In the genomic region with DNA sequence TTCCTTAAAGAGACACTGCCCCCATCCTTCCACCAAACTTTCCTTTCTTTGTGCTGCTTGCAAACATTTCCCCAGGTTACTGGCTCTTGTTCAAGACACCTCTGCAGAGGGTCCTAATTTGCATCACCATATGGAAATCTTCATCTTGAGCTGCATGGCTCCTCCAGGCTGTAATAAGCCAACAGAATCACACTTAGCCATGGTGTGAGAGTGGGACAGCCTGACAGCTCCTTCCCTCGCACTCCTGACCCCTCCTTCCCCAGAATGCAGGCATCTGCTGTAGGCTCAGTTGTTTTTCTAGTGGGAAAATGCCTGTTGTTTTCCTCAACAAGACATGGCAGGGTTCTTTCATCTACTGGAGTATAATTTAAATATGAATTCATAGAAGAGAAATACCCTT, we compare ENCODE assay signal across 27 mouse cellular contexts. TPM values are rescaled to one million over a fixed set of nuclear protein-coding genes. Genes with fewer than 3 reads are reported as not detected.
DNase-seq lines count a peak whose midpoint lies in the region; ATAC-seq and TF ChIP-seq lines count a peak whose summit lies in the region.
"Had no signal": no experiment of that assay in that cellular context is flagged by ENCODE, and none has a peak within 500 bp of the region (broad histone marks: within the 10 kb centered on the region; RNA-seq: fewer than 3 reads in every experiment).

No protein-coding gene starts in this region.

- peak; percentile 78 for ATAC-seq in forebrain, embryonic 13.5 days
- ATAC-seq in forebrain, embryonic 11.5 days (replicated peaks; ENCODE audit: low FRiP score): no peak
- ATAC-seq in hindbrain, postnatal 0 days: no peak
- no peak for ATAC-seq in hindbrain, embryonic 11.5 days (ENCODE audit: low FRiP score)
- ATAC-seq in neural tube, embryonic 15.5 days (ENCODE audit: low FRiP score): no peak
- ATAC-seq: CD4-positive, CD25-positive, alpha-beta regulatory T cell, adult 4 months; midbrain, embryonic 15.5 days; Patski had no signal

- H3K4me2 ChIP-seq in forebrain, embryonic 13.5 days: no peak overlapping the region
- H3K4me2 ChIP-seq in forebrain, embryonic 11.5 days (ENCODE audit: low read depth, low read length, severe bottlenecking): no peak overlapping the region
- H3K4me2 ChIP-seq in hindbrain, postnatal 0 days (ENCODE audit: low read depth, low read length): no peak overlapping the region
- H3K4me2 ChIP-seq in hindbrain, embryonic 11.5 days (replicated peaks; ENCODE audit: low read depth, low read length): no peak overlapping the region
- H3K4me2 ChIP-seq in neural tube, embryonic 15.5 days: no peak overlapping the region
- H3K4me2 ChIP-seq: heart, embryonic 13.5 days; hindbrain, embryonic 15.5 days; liver, embryonic 11.5 days; midbrain, embryonic 15.5 days had no signal

- WGBS in forebrain, embryonic 13.5 days: 42% methylated on average over 1 of the region's 1 CpGs
- WGBS in forebrain, embryonic 11.5 days: 43% methylated on average over 1 of the region's 1 CpGs
- WGBS in hindbrain, postnatal 0 days: 27% methylated on average over 1 of the region's 1 CpGs
- 38% methylated on average over 1 of the region's 1 CpGs for WGBS in hindbrain, embryonic 11.5 days
- WGBS in neural tube, embryonic 15.5 days: 76% methylated on average over 1 of the region's 1 CpGs

- H3K9ac ChIP-seq in forebrain, embryonic 13.5 days: no peak overlapping the region
- no peak overlapping the region for H3K9ac ChIP-seq in forebrain, embryonic 11.5 days (ENCODE audit: low read length)
- H3K9ac ChIP-seq in hindbrain, postnatal 0 days (replicated peaks; ENCODE audit: low read length): no peak overlapping the region
- no peak overlapping the region for H3K9ac ChIP-seq in hindbrain, embryonic 11.5 days (ENCODE audit: low read depth, low read length)
- H3K9ac ChIP-seq in neural tube, embryonic 15.5 days (replicated peaks): no peak overlapping the region
- H3K9ac ChIP-seq: heart, embryonic 13.5 days; hindbrain, embryonic 15.5 days; midbrain, embryonic 15.5 days had no signal

- no peak for DNase-seq in forebrain, embryonic 11.5 days (ENCODE audit: low spot score)
- DNase-seq in hindbrain, postnatal 0 days (ENCODE audit: low spot score): peak; percentile 23
- no peak for DNase-seq in hindbrain, embryonic 11.5 days (ENCODE audit: low spot score)
- DNase-seq in right cerebral cortex, adult 2 months (ENCODE audit: low spot score in 2 of 2): peak; percentile 32 to 34
- no peak for DNase-seq in right cerebral cortex, postnatal 10 days (ENCODE audit: low spot score in 2 of 2)
- no peak for DNase-seq in ovary, adult 18-20 months (ENCODE audit: low spot score)
- DNase-seq: adrenal gland, postnatal 10 days; cerebellum, adult 11-12 months; cerebellum, postnatal 25 days; embryo, embryonic 11 days; gastrocnemius, postnatal 10 days; heart, adult 18-20 months; heart, postnatal 36 days; kidney, adult 11 months; lung, adult 18-20 months; lung, postnatal 14 days; retina, postnatal 1 day had no signal

- H3K9me3 ChIP-seq in forebrain, embryonic 13.5 days (replicated peaks): no peaks in the 10 kb centered on the region
- no peaks in the 10 kb centered on the region for H3K9me3 ChIP-seq in forebrain, embryonic 11.5 days (ENCODE audit: control insufficient read depth, low read length)
- H3K9me3 ChIP-seq in hindbrain, postnatal 0 days (ENCODE audit: low read length): no peaks in the 10 kb centered on the region
- H3K9me3 ChIP-seq in hindbrain, embryonic 11.5 days (ENCODE audit: control insufficient read depth, low read length): no peaks in the 10 kb centered on the region
- no peaks in the 10 kb centered on the region for H3K9me3 ChIP-seq in neural tube, embryonic 15.5 days (replicated peaks)
- H3K9me3 ChIP-seq: heart, embryonic 13.5 days; hindbrain, embryonic 15.5 days; midbrain, embryonic 15.5 days had no signal

- H3K27ac ChIP-seq in forebrain, embryonic 13.5 days: no peak overlapping the region
- H3K27ac ChIP-seq in forebrain, embryonic 11.5 days (ENCODE audit: low read depth, low read length): no peak overlapping the region
- no peak overlapping the region for H3K27ac ChIP-seq in hindbrain, postnatal 0 days
- H3K27ac ChIP-seq in hindbrain, embryonic 11.5 days (ENCODE audit: low read depth, low read length): no peak overlapping the region
- H3K27ac ChIP-seq in neural tube, embryonic 15.5 days (replicated peaks): no peak overlapping the region
- H3K27ac ChIP-seq: heart, embryonic 13.5 days; hindbrain, embryonic 15.5 days; midbrain, embryonic 15.5 days had no signal

- H3K27me3 ChIP-seq in forebrain, embryonic 13.5 days: no peaks in the 10 kb centered on the region
- H3K27me3 ChIP-seq in forebrain, embryonic 11.5 days (ENCODE audit: control insufficient read depth, insufficient read depth, low read length): no peaks in the 10 kb centered on the region
- H3K27me3 ChIP-seq in hindbrain, postnatal 0 days (ENCODE audit: insufficient read depth, low read length): no peaks in the 10 kb centered on the region
- H3K27me3 ChIP-seq in hindbrain, embryonic 11.5 days (ENCODE audit: control insufficient read depth, insufficient read depth, low read length): no peaks in the 10 kb centered on the region
- H3K27me3 ChIP-seq in neural tube, embryonic 15.5 days (replicated peaks): no peaks in the 10 kb centered on the region
- H3K27me3 ChIP-seq: heart, embryonic 13.5 days; hindbrain, embryonic 15.5 days; midbrain, embryonic 15.5 days; Patski had no signal

- H3K36me3 ChIP-seq in forebrain, embryonic 13.5 days (ENCODE audit: poor library complexity, severe bottlenecking): no peaks in the 10 kb centered on the region
- no peaks in the 10 kb centered on the region for H3K36me3 ChIP-seq in forebrain, embryonic 11.5 days (ENCODE audit: control insufficient read depth, insufficient read depth, low read length)
- no peaks in the 10 kb centered on the region for H3K36me3 ChIP-seq in hindbrain, postnatal 0 days (ENCODE audit: insufficient read depth, low read length)
- no peaks in the 10 kb centered on the region for H3K36me3 ChIP-seq in hindbrain, embryonic 11.5 days (ENCODE audit: control insufficient read depth, insufficient read depth, low read length)
- H3K36me3 ChIP-seq in neural tube, embryonic 15.5 days: no peaks in the 10 kb centered on the region
- H3K36me3 ChIP-seq: heart, embryonic 13.5 days; hindbrain, embryonic 15.5 days; midbrain, embryonic 15.5 days had no signal

- H3K4me1 ChIP-seq in forebrain, embryonic 13.5 days: no peaks in the 10 kb centered on the region
- no peaks in the 10 kb centered on the region for H3K4me1 ChIP-seq in forebrain, embryonic 11.5 days (replicated peaks; ENCODE audit: control insufficient read depth, insufficient read depth, low read length)
- H3K4me1 ChIP-seq in hindbrain, postnatal 0 days (ENCODE audit: insufficient read depth, low read length): no peaks in the 10 kb centered on the region
- no peaks in the 10 kb centered on the region for H3K4me1 ChIP-seq in hindbrain, embryonic 11.5 days (replicated peaks; ENCODE audit: control insufficient read depth, insufficient read depth, low read length)
- no peaks in the 10 kb centered on the region for H3K4me1 ChIP-seq in neural tube, embryonic 15.5 days
- H3K4me1 ChIP-seq: heart, embryonic 13.5 days; hindbrain, embryonic 15.5 days; midbrain, embryonic 15.5 days had no signal

- no peak for TF ChIP-seq CTCF in hindbrain, postnatal 0 days (IDR thresholded peaks at IDR 0.05; ENCODE audit: low read depth)

- no peak overlapping the region for H3K4me3 ChIP-seq in forebrain, embryonic 13.5 days
- H3K4me3 ChIP-seq in forebrain, embryonic 11.5 days (ENCODE audit: low read depth, low read length): no peak overlapping the region
- no peak overlapping the region for H3K4me3 ChIP-seq in hindbrain, postnatal 0 days (ENCODE audit: low read length)
- H3K4me3 ChIP-seq in hindbrain, embryonic 11.5 days (ENCODE audit: low read depth, low read length): no peak overlapping the region
- no peak overlapping the region for H3K4me3 ChIP-seq in neural tube, embryonic 15.5 days (replicated peaks)
- H3K4me3 ChIP-seq: heart, embryonic 13.5 days; hindbrain, embryonic 15.5 days; midbrain, embryonic 15.5 days had no signal

RNA-seq across cellular contexts. Expression of a gene that starts 38.7 kb away (rescaled TPM):
- 3.8 and 5.3 TPM in 2 replicates for polyA plus RNA-seq in forebrain, embryonic 13.5 days (2015; fragmentation: Nextera tagmentation; extraction: Ambion mirVana)
- polyA plus RNA-seq in forebrain, embryonic 11.5 days (2014; fragmentation: Nextera tagmentation; extraction: Ambion mirVana): 2.1 and 2.2 TPM in 2 replicates
- 19.7 and 20.7 TPM in 2 replicates for total RNA-seq in hindbrain, postnatal 0 days (2014; rRNA removed)
- 11.5 and 12.2 TPM in 2 replicates for polyA plus RNA-seq in hindbrain, postnatal 0 days (2015; fragmentation: Nextera tagmentation; extraction: Ambion mirVana)
- polyA plus RNA-seq in hindbrain, embryonic 11.5 days (2014; fragmentation: Nextera tagmentation; extraction: Ambion mirVana): 4.3 and 4.8 TPM in 2 replicates
- 13.6 and 17.4 TPM in 2 replicates for polyA plus RNA-seq in neural tube, embryonic 15.5 days (2015; fragmentation: Nextera tagmentation; extraction: Ambion mirVana)
- total RNA-seq: ES-E14; heart, adult 18-20 months; heart, postnatal 36 days; megakaryocyte, adult 5-6 weeks had no signal
- polyA plus RNA-seq: CD4-positive, CD25-positive, alpha-beta regulatory T cell, adult 4 months had no signal

Comparison
In these comparisons a context has a peak if more than half of its experiments do, and no peak if none do; other contexts are left out.
1. DNase-seq: peak in hindbrain, postnatal 0 days (single experiment) and right cerebral cortex, adult 2 months (2 of 2); none in forebrain, embryonic 11.5 days (single experiment), hindbrain, embryonic 11.5 days (single experiment), right cerebral cortex, postnatal 10 days (0 of 2) and ovary, adult 18-20 months (single experiment).